Mouse (Mus musculus): ENCODE measurements around the gene Mcm3. TPM values are rescaled to one million over a fixed set of nuclear protein-coding genes. Genes with fewer than 3 reads are reported as not detected.

Gene Mcm3
- polyA plus RNA-seq, 1 experiment from 2014 or later, result 142 TPM

DNA sequence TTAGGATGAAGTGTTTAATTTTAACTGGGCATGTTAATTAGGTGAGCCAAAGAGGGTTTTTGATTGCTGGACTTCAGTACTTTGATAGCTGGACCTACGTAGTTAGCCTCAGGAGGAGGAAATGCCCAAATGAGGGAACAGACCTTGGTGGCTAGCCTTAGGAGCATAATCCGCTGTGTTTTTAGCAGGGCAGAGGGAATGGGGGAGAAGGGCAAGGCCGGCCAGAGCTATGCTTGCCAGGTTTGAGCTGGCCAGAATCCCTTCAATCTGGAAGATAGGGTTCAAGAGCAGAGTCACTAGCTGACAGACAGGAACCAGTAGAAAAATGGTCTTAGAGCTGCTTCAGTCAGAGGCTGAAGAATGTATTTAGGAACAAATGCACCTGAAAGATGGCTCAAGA is 62.5 kb downstream of the Mcm3 start:
- ATAC-seq (replicated peaks; ENCODE audit: insufficient number of reproducible peaks, low FRiP score, low TSS enrichment), result no peak
- H3K36me3 ChIP-seq (ENCODE audit: control insufficient read depth, insufficient read depth, low read length), result no peaks in the 10 kb centered on the region
- H3K9me3 ChIP-seq (replicated peaks; ENCODE audit: control insufficient read depth, low read length), result no peaks in the 10 kb centered on the region
- H3K4me2 ChIP-seq, result no peak overlapping the region
- H3K9ac ChIP-seq (ENCODE audit: low read depth, low read length), result no peak overlapping the region
- H3K4me1 ChIP-seq (ENCODE audit: control insufficient read depth, insufficient read depth, low read length), result no peaks in the 10 kb centered on the region
- no peak overlapping the region for H3K27ac ChIP-seq (ENCODE audit: low read depth, low read length)
- H3K27me3 ChIP-seq (ENCODE audit: control insufficient read depth, insufficient read depth, low read length), result no peaks in the 10 kb centered on the region
- 80% methylated on average over 3 of the region's 3 CpGs for WGBS (ENCODE audit: insufficient replicate concordance)
- H3K4me3 ChIP-seq (ENCODE audit: low read depth, low read length), result no peak overlapping the region

DNA sequence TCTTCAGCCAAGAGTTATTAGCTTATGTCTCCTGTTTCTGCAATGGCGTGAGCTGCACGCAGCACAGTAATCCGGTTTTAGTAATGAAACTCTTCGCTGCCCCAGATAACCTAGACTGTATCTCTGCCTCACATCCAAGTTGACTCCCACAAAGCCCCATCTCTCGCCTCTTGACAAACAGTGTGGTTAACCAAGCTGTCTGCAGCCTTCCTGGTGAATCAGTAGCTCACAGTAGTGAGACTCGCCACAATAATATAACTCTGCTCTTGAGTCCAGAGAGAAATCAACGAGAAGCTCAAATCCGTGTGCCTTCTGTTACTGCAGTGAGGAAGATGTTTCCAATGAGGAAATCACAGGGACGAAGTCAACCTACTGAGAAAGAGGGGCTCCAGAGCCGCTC is 65.7 kb downstream of the Mcm3 start:
- H3K27me3 ChIP-seq (ENCODE audit: control insufficient read depth, insufficient read depth, low read length), result no peaks in the 10 kb centered on the region
- no peak overlapping the region for H3K4me2 ChIP-seq
- H3K27ac ChIP-seq (ENCODE audit: low read depth, low read length), result no peak overlapping the region
- H3K36me3 ChIP-seq (ENCODE audit: control insufficient read depth, insufficient read depth, low read length), result no peaks in the 10 kb centered on the region
- ATAC-seq (replicated peaks; ENCODE audit: insufficient number of reproducible peaks, low FRiP score, low TSS enrichment), result no peak
- H3K4me3 ChIP-seq (ENCODE audit: low read depth, low read length), result no peak overlapping the region
- 78% methylated on average over 10 of the region's 10 CpGs for WGBS (ENCODE audit: insufficient replicate concordance)
- H3K9me3 ChIP-seq (replicated peaks; ENCODE audit: control insufficient read depth, low read length), result no peaks in the 10 kb centered on the region; the same call in 1 of the 2 replicates
- H3K4me1 ChIP-seq (ENCODE audit: control insufficient read depth, insufficient read depth, low read length), result no peaks in the 10 kb centered on the region
- H3K9ac ChIP-seq (ENCODE audit: low read depth, low read length), result no peak overlapping the region

Other genes with a start within 250 kb of the Mcm3 start
- gene Pkhd1, start 202.2 kb downstream of the Mcm3 start, polyA plus RNA-seq (2014; fragmentation: Nextera tagmentation; extraction: Ambion mirVana), result not detected in 2 replicates
- not detected in 2 replicates for gene Il17a, start 89.4 kb downstream of the Mcm3 start, polyA plus RNA-seq (2014; fragmentation: Nextera tagmentation; extraction: Ambion mirVana)
- gene Il17f, start 29.7 kb downstream of the Mcm3 start, polyA plus RNA-seq (2014; fragmentation: Nextera tagmentation; extraction: Ambion mirVana), result not detected in 2 replicates
- 3.0 and 4.8 TPM in 2 replicates for gene Paqr8, start 70.3 kb upstream of the Mcm3 start, polyA plus RNA-seq (2014; fragmentation: Nextera tagmentation; extraction: Ambion mirVana)
- 0.66 and 1.3 TPM in 2 replicates for gene Efhc1, start 131.3 kb upstream of the Mcm3 start, polyA plus RNA-seq (2014; fragmentation: Nextera tagmentation; extraction: Ambion mirVana)